16 mouse cellular contexts compared by ENCODE assay signal in the genomic region with DNA sequence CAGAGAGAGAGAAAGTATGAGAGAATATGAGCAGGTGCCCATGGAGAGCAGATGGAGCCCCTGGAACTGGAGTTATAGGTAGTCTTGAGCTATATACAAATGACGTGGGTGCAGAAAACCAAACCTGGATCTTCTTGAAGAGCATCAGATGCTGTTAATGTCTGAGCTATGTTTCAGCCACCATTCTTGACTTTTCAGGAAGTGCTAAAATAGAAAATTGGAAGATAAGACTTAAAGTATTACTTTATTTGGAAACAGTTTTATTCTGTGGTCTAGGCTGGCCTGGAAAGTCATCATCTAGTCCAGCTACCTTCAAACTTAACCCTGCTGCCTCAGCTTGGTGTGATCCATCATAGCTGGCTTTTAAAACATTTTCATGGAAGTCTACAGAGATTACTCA.
"Had no signal": no experiment of that assay in that cellular context is flagged by ENCODE, and none has a peak within 500 bp of the region (broad histone marks: within the 10 kb centered on the region; RNA-seq: fewer than 3 reads in every experiment).

No protein-coding gene starts in this region.

- ATAC-seq: hindbrain, embryonic 16.5 days; inflammation-experienced regulatory T-cells, adult 6 months; intestine, embryonic 15.5 days; intestine, postnatal 0 days had no signal

- DNase-seq: gastrocnemius, postnatal 14 days; gastrocnemius, postnatal 36 days; heart, adult 11 months; heart, adult 2 months; heart, postnatal 36 days; kidney, adult 18-20 months; kidney, adult 8-10 months; kidney, postnatal 10 days; kidney, postnatal 25 days; kidney, postnatal 4 days; liver; liver, embryonic 13.5 days had no signal
